Mouse (Mus musculus) brain, embryonic 18.5 days (tissue): ENCODE measurements around the gene Gm21800.
"Not testable (repeated sequence)": the region's sequence is repeated elsewhere in the genome, so short reads cannot be mapped to it uniquely, and the experiment has no call there.

Experiments used
- DNase-seq: peaks from one replicate; pipeline ENCODE4 v3.0.0-alpha.2; 2012; ENCODE audit warnings: low read depth, low spot score

The Gm21800 gene

GRCm38 (mm10) chrY:41406198-41406597 is at the start of gene Gm21800:
Gm21800 (plus strand) TSS chrY:41406498.
- not testable (repeated sequence) for DNase-seq
